Mouse (Mus musculus) adipocyte (in vitro differentiated cells): ENCODE measurements around the gene Rps3.

Source experiments
- DNase-seq: peaks from one replicate; pipeline ENCODE4 v3.0.0-alpha.2; 2016; ENCODE audit warnings: low spot score

Gene Rps3

DNA sequence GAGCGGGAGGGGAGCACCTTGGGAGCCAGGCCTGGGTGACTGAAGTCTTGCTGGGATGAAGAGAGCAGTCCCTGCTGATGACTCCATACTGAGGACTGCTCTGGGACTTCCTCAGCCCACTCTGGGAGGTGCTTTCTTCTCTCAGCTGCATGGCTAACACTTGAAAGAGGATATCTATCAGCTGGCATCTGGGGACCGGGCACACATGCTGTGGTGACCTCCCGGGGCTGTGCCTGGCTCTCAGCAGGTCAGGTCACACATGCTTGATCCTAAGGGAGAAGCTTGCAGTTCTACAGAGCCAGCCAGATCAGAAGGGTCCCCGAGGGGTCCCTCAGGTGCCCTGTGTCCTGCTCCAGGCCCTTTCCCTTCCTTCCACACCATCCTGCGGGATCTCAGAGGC is 40.4 kb downstream of the Rps3 start:
- no peak for DNase-seq

DNA sequence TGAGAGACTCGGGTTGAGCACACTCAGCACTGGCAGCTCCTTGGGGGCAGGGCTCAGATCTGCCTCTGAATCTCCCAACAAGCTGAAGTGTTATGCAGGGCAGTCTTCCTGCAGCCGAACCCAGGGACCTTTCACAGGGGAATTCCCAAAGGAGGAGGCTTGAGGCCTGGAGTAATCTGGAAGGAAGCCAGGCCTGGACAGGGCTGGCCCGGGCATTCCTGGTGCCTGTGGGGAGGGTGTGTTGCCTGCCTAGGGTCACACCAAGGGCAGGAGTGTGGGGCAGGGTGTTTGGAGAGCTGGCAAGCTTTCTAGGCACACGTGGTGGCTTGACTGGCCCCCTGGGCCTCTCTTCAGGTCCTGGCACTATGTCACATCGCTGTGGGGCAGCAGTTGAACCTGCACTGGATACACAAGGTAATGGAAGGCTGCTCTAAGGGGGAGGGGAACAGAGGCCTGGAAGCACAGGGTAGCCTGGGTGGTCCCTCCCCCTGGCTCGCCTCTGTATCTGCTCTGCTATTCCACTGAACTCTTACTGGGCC is 41.9 kb downstream of the Rps3 start:
- peak; percentile 79 for DNase-seq

DNA sequence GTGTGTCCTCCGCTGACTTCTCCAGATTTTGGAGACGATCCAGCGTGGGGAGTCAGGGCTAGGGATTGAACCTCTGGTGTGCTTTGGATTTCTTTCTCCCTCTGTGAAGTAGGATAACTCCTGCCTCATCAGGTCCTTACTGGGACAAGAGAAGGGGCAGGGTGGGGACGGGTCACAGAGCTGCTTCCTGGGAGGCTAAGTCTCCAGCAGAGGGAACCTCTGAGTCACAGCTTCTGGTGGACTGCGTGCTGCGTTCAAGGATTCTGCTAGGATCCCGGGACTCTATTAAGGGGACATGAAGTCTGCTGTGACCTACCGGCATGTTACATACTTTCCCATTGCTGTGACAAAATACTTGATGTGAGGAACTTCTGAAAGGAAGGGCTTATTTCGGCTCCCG is 44.7 kb downstream of the Rps3 start:
- DNase-seq = no peak

DNA sequence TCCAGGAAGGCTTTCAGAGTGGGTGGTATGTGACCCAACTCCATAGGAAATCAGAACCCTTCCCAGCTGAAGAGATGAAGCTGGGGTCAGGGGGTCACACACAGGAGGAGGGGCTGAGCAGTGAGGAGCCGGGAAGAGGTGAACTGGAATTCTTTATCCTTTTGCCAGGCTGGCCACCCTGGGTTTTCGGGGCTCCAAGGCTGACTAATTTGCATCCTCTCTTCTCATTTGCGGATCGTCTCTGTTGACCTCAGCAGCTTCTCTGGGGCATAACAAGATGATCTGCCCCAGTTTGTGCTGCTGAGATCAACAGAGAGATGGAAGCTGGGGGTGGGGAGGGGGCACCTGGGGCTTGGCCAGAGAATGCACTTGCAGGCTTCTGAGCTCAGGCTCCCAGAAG is 47.0 kb downstream of the Rps3 start:
- DNase-seq = no peak

DNA sequence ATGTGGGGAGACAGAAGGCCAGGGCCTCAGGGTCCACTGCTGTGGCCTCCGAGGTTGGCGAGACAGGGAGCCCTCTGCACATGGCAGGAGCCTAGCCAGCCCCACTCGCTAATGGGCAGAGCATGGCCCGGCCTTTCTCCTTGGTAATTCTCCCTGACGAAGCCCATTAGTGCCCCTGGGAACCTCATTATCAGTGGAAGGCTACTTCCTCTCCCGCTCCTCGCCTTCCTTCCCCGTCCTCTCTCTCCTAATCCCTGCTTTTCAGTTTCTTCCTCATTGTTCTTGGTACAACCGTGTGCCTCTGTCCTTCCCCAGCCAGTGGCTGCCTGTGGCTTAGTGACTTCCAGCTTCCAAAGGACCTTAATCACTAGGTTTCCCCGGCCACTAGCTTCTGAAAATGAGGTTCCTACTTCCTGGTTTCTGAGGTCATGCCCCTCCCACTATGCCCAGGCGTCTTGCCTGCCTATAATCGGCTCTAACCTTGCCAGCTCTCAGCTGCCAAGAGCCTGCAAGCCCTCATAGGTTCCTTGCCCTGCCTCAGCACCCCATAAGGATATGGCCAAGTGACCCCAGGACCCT is 48.8 kb downstream of the Rps3 start:
- DNase-seq = no peak

DNA sequence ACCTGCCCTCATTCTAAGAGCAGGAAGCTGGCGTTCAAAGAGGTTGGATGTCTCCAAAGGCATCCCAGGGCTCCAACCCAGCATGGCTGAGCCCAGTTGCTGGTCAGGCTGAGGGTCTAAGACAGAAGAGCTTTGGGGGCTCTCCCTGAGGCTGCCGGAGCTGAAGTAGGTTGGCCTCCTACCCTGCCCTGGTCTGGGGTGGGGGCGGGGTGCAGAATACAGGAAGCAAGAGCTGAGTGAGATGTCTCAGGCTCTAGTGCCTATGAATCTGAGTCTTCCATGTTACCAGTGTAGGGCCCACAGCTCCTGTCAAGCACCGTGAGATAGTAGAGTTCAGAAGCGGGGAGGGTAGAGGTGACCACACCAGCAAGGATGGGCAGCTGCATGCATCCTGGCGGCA is 50.7 kb downstream of the Rps3 start:
- DNase-seq = no peak

DNA sequence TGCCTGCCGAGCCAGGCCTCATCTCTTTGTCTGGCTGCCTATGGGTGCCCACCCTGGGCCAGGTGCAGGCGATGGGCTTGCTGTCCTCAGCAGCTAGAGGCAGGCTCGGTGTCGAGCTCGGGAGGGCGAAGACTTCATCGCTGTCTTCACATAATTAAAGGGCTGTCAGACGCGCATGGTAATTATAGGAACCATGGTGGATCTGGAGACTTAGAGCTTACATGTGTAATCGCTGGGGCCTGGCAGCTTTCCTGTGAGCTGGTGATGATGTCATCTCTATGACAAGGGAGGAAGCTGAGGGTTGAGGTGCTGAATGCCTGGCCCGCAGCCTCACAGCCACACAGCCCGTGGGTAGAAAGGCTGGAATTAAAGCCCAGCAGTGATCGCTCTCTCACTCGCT is 51.3 kb downstream of the Rps3 start:
- no peak for DNase-seq

DNA sequence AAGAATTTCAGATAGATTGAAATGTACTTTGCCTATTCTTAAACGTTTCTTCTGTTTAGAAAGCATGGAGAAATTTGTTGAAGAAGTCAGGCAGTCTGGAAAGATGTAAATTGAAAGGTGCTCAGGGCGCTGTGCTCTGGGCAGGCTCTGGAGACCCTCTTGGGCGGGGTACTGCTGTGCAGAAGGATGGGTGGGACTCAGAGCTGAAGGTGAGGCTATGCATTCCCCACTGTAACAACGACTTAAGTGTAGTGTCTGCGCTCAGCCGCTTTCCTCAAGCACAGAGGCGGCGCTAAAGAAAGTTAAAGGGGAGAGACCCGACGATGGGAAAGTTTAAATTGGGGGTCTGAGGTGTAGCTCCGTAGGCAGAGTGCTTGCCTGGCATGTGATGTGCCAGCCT is 53.3 kb downstream of the Rps3 start:
- DNase-seq = no peak

DNA sequence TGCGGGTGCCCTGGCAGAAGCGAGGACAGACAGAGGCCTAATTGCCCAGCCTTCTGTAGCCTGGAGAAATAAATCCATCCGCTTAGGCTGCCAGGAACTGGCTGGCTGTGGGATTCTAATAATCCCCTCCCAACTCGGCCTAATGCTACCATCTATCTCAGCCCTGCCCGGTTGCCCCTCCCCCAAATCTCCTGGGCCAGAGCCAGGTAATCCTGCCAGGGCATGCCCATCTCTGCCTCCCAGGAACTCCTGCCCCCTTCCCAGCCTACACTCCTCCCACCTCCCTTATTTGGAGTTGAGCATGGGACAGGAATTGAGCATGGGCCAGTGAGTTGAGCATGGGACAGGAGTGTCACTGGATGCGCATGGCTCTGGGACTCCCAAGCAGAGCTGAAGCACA is 53.8 kb downstream of the Rps3 start:
- DNase-seq = no peak

DNA sequence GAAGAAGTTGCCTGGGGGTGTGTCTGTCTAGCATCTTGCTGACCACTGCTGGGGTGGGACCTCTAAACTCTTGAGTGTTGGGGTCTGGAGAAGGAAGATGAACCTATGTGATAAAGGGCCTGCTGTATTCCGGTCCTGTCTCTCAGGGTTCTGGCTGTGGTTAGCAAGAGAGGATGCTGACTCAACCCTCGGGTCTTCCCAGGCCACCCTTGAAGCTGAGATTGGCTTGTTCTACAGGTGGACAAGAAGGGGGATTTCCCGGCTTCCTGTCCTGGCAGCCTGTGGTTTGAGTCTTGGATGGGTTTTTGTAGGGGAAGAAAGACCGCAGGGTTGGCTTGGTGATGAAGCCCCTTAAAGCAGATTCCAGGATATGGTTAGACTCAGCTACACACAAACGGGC is 54.7 kb downstream of the Rps3 start:
- no peak for DNase-seq

DNA sequence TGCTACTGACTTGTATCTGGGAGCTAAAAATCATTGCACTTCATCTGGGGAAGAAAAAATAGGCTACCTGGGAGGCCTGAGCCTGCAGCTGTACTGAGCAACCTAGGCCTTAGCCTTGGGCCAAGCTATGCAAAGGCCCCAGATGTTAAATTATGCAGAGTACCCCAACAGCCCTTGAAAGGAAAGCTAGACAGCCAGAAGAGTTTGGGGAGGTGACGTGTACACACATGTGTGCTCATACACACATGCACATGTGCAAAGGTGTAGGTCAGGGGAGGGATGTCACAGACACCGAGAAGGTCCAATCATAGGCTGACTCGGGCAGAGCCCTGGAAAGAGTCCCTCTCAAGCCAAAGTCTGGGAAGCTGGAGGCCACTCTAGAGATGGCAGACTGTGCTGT is 55.6 kb downstream of the Rps3 start:
- no peak for DNase-seq
